Mouse (Mus musculus) embryonic facial prominence, embryonic 10.5 days (tissue): ENCODE measurements at regions not wholly inside any gene's neighbourhood (a gene's known extent, or its start where the extent isn't known, plus 50 kb on each side); places are given as distances from the start of the nearest gene placed in this dataset.

Experiments used
- DNase-seq: peaks from one replicate; pipeline ENCODE4 v3.0.0-alpha.2; 2017; ENCODE audit warnings: low spot score
- H3K27ac ChIP-seq: fragments of 300-500 bp; sonication (generic); replicated peaks from 2 replicates; pipeline ENCODE4 v1.5.1; 2016; ENCODE audit warnings: mild to moderate bottlenecking
- H3K27me3 ChIP-seq: fragments of 300-500 bp; sonication (generic); replicated peaks from 2 replicates; pipeline ENCODE4 v1.6.1; 2016; ENCODE audit warnings: low read depth, mild to moderate bottlenecking; ENCODE audit not compliant: poor library complexity, severe bottlenecking
- H3K36me3 ChIP-seq: fragments of 300-500 bp; sonication (generic); replicated peaks from 2 replicates; pipeline ENCODE4 v1.6.1; 2016; ENCODE audit warnings: mild to moderate bottlenecking, moderate library complexity
- H3K4me1 ChIP-seq: fragments of 300-500 bp; sonication (generic); 2 replicates; pipeline ENCODE4 v1.6.1; 2016
- H3K4me3 ChIP-seq: fragments of 300-500 bp; sonication (generic); 2 replicates; pipeline ENCODE4 v1.5.1; 2016; ENCODE audit warnings: mild to moderate bottlenecking, moderate library complexity
- H3K9me3 ChIP-seq: fragments of 300-500 bp; sonication (generic); 2 replicates; pipeline ENCODE4 v1.6.1; 2016; ENCODE audit warnings: mild to moderate bottlenecking
- WGBS: fragments of 180-500 bp; shearing (Covaris S2); methylation state at CpG from one replicate; pipeline ENCODE4 v1.1.7; 2016; 5-methylcytosine and 5-hydroxymethylcytosine counted together

DNA sequence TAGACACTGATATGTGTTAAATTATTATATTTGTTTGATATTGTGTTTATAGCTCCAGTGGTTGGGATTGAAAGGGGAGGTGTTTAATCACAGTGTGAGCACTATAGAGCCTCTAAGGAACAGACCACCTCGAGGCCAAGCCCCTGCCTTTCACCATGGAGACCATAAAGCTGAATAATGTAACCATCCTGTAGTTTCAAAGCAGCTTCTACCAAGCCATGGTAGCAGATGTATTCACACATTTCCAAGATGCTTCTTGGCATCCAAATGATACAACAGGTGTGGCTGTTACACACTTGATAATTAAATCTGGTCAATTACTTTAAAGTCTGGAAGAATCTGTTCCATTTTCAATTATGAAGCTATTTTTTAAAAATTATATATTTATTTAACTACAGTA, 341.7 kb upstream of the Klf6 start:
- DNase-seq, result no peak
- WGBS, result 79% methylated on average over 1 of the region's 1 CpGs
- Histone ChIP-seq H3K9me3 (no peaks in the 10 kb centered on the region), H3K4me1 (no peaks in the 10 kb centered on the region), H3K4me3 (no peak overlapping the region), H3K36me3 (no peaks in the 10 kb centered on the region), H3K27me3 (no peaks in the 10 kb centered on the region), H3K27ac (no peak overlapping the region)

- Histone ChIP-seq H3K4me3 (no peak overlapping the region), H3K27me3 (no peaks in the 10 kb centered on the region), H3K9me3 (no peaks in the 10 kb centered on the region), H3K36me3 (no peaks in the 10 kb centered on the region), H3K4me1 (no peaks in the 10 kb centered on the region), H3K27ac (no peak overlapping the region)
- DNase-seq, result no peak
- 91% methylated on average over 1 of the region's 1 CpGs for WGBS
Observed at GRCm38 (mm10) chr13:5527400-5527799, 333.9 kb upstream of the Klf6 start.

DNA sequence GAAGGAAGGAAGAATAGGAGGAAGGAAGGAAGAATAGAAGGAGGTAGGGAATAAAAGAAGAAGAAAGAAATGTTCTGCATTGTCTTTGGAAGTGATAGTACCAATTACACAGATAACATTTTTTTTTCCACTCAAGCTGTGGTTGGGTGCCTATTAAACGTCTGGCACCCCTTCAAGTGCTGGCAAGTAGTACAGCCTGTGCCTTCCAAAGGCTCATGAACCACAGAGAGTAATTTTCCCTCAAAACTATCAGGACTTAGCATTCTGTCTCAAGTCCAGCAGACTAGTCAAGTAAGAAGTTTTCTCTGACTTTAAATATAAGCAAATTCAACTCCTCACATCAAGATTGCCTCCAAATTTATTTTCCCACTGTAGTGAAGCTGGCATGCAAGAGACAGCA, 321.0 kb upstream of the Klf6 start:
- no peak overlapping the region for H3K4me3 ChIP-seq
- DNase-seq, result no peak
- whole genome bisulfite sequencing, result 48% methylated on average over 1 of the region's 1 CpGs
- H3K27me3 ChIP-seq, result no peaks in the 10 kb centered on the region
- H3K36me3 ChIP-seq, result no peaks in the 10 kb centered on the region
- no peaks in the 10 kb centered on the region for H3K4me1 ChIP-seq
- H3K9me3 ChIP-seq, result no peaks in the 10 kb centered on the region
- no peak overlapping the region for H3K27ac ChIP-seq

DNA sequence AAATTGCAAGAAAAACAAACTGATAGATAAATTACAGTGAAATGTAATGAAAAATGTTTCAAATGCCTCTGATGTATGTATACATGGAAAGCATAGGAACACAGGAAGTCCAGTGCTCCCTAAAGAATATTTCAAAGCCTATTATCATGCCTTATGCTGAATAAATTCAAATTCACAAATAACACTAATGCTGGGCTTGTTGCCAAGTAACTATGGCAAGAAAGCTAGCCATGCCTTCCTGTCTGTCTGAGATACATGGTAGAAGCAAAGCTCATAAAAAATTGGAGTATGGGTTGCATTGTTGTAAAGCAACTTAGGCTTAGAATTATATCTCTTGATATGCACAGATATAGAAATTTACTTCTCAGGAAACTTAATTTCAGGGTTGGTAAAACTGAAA, 315.8 kb upstream of the Klf6 start:
- Histone ChIP-seq H3K27ac (no peak overlapping the region), H3K27me3 (no peaks in the 10 kb centered on the region), H3K9me3 (no peaks in the 10 kb centered on the region), H3K36me3 (no peaks in the 10 kb centered on the region), H3K4me3 (no peak overlapping the region), H3K4me1 (no peaks in the 10 kb centered on the region)
- no peak for DNase-seq

- Histone ChIP-seq H3K9me3 (no peaks in the 10 kb centered on the region), H3K4me1 (no peaks in the 10 kb centered on the region), H3K27ac (no peak overlapping the region), H3K36me3 (no peaks in the 10 kb centered on the region), H3K27me3 (no peaks in the 10 kb centered on the region), H3K4me3 (no peak overlapping the region)
- DNase-seq, result no peak
- 95% methylated on average over 2 of the region's 2 CpGs for WGBS
Observed at GRCm38 (mm10) chr13:5546011-5546410, 315.3 kb upstream of the Klf6 start.

DNA sequence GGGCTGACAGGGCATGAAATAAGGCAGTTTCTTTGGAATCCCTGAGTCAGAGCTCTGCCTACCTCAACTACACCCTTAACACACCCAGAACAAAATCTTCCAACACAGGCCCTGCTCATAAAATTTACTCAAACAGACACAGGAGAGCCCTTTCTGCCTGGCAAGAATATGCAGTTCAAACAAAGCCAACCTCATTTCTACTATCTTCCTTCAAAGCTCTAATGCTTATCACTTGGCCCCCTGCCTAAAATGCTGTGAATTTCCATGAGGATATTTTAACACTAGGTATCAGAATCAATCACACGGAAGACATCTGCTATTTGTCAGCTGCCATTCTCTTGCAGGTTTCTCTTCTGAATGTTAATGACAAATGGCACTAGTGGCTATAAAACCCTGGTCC, 314.3 kb upstream of the Klf6 start:
- no peaks in the 10 kb centered on the region for H3K36me3 ChIP-seq
- DNase-seq, result no peak
- 92% methylated on average over 1 of the region's 1 CpGs for WGBS
- no peak overlapping the region for H3K27ac ChIP-seq
- no peaks in the 10 kb centered on the region for H3K27me3 ChIP-seq
- H3K4me1 ChIP-seq, result no peaks in the 10 kb centered on the region
- no peak overlapping the region for H3K4me3 ChIP-seq
- H3K9me3 ChIP-seq, result no peaks in the 10 kb centered on the region

DNA sequence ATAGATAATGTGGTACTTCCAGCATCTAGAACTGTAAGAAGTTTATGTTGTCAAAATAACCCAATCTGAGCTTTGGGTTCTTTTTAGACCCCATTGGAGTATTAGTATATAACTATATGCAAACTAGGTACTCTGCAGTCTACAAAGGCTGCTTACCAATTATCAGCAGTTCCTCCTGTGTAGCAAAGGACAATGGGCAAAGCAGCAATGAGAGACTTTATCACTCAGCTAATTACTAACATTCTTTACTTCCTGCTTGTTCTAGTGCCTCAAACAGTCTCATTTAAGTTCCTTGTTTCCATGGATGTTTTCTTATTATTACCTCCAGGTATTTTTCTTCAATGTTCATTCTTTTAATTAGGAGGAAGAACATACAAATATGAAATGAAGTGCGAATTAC, 312.5 kb upstream of the Klf6 start:
- WGBS, result 87% methylated on average over 1 of the region's 1 CpGs
- no peak for DNase-seq
- no peak overlapping the region for H3K4me3 ChIP-seq
- H3K9me3 ChIP-seq, result no peaks in the 10 kb centered on the region
- H3K36me3 ChIP-seq, result no peaks in the 10 kb centered on the region
- no peak overlapping the region for H3K27ac ChIP-seq
- H3K4me1 ChIP-seq, result no peaks in the 10 kb centered on the region
- no peaks in the 10 kb centered on the region for H3K27me3 ChIP-seq

DNA sequence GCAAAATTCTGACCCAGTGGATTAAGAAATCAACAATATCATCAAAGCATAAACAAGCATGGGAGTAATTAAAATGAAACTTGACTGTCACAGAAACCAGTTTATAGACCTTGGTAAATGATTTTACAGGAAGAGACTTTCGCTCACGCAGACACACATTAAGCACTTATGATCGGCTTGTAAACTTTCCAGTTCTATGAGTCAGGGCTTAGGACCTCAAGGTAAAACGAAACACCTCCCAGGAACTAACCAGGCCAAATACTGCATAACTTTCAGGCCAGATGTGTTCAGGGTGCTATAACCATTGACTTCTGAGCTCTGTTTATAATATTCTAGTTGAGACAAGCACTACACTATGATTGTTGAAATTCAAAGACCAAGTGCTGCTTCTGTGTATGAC, 312.1 kb upstream of the Klf6 start:
- no peaks in the 10 kb centered on the region for H3K9me3 ChIP-seq
- no peak overlapping the region for H3K4me3 ChIP-seq
- DNase-seq, result no peak
- H3K4me1 ChIP-seq, result no peaks in the 10 kb centered on the region
- H3K36me3 ChIP-seq, result no peaks in the 10 kb centered on the region
- WGBS, result 95% methylated on average over 4 of the region's 4 CpGs
- no peak overlapping the region for H3K27ac ChIP-seq
- no peaks in the 10 kb centered on the region for H3K27me3 ChIP-seq

- no peak overlapping the region for H3K4me3 ChIP-seq
- no peaks in the 10 kb centered on the region for H3K36me3 ChIP-seq
- 95% methylated on average over 7 of the region's 7 CpGs for whole genome bisulfite sequencing
- H3K27me3 ChIP-seq, result no peaks in the 10 kb centered on the region
- H3K27ac ChIP-seq, result no peak overlapping the region
- H3K9me3 ChIP-seq, result no peaks in the 10 kb centered on the region
- H3K4me1 ChIP-seq, result no peaks in the 10 kb centered on the region
- DNase-seq, result no peak
Observed at GRCm38 (mm10) chr13:5549747-5550146, 311.5 kb upstream of the Klf6 start.

- no peak overlapping the region for H3K4me3 ChIP-seq
- H3K36me3 ChIP-seq, result no peaks in the 10 kb centered on the region
- DNase-seq, result no peak
- H3K27me3 ChIP-seq, result no peaks in the 10 kb centered on the region
- H3K27ac ChIP-seq, result no peak overlapping the region
- 98% methylated on average over 3 of the region's 3 CpGs for WGBS
- no peaks in the 10 kb centered on the region for H3K4me1 ChIP-seq
- H3K9me3 ChIP-seq, result no peaks in the 10 kb centered on the region
Observed at GRCm38 (mm10) chr13:5550354-5550753, 310.9 kb upstream of the Klf6 start.

DNA sequence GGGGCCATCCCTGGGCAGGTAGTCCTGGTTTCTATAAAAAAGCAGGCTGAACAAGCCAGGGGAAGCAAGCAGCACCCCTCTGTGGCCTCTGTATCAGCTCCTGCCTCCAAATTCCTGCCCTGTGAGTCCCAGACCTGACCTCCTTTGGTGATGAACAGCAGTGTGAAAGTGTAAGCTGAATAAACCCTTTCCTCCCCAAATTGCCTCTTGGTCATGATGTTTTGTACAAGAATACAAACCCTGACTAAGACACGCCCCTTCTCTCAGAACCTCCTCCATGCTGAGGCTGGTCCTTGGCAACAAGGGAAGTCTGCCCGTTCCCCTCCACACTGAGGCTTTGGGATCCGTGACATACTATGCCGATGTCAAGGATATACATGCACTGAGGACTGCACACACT, 310.2 kb upstream of the Klf6 start:
- Histone ChIP-seq H3K36me3 (no peaks in the 10 kb centered on the region), H3K9me3 (no peaks in the 10 kb centered on the region), H3K27me3 (no peaks in the 10 kb centered on the region), H3K4me3 (no peak overlapping the region), H3K4me1 (no peaks in the 10 kb centered on the region), H3K27ac (no peak overlapping the region)
- no peak for DNase-seq
- WGBS, result 87% methylated on average over 4 of the region's 4 CpGs

DNA sequence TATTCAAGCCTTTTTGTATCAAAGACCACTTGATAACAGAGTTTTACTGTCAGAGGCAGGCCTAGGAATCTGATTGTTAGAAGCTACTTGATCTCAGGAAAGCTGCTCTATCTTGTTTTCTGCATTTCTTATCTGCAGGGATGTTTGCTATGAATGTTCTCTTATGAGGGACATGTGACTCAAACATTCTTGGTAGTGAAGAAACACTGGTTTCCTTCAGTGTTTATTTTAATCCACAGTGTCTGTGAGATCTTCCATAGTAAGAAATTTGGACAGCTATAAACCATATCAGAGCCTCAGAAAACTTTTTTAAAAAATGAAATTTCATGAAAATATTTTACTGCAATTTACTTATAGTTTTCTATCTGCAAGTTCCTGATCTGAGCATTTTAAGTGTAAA, 307.8 kb upstream of the Klf6 start:
- DNase-seq, result no peak
- Histone ChIP-seq H3K9me3 (no peaks in the 10 kb centered on the region), H3K27me3 (no peaks in the 10 kb centered on the region), H3K4me1 (no peaks in the 10 kb centered on the region), H3K27ac (no peak overlapping the region), H3K4me3 (no peak overlapping the region), H3K36me3 (no peaks in the 10 kb centered on the region)

DNA sequence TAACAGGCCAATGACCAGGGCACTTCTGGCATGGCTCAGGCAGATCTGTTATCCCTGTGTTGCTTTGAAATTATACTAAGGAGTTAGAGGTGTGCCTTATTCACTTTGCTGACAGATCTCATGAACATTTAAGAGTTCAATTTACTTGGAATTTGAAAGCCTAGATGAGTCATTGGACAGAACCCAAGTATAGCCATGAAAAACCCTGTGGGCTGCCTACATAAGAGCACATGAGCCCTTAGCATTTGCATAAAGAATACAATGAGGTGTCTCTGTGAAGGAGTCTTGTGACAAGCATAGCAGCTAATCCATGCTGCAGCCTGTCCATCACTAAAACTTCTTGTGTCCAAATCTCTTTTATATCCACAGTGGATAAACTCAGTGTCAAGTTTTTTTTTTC, 303.2 kb upstream of the Klf6 start:
- H3K36me3 ChIP-seq, result no peaks in the 10 kb centered on the region
- H3K9me3 ChIP-seq, result no peaks in the 10 kb centered on the region
- H3K4me1 ChIP-seq, result no peaks in the 10 kb centered on the region
- no peak overlapping the region for H3K27ac ChIP-seq
- no peak overlapping the region for H3K4me3 ChIP-seq
- DNase-seq, result no peak
- H3K27me3 ChIP-seq, result no peaks in the 10 kb centered on the region

DNA sequence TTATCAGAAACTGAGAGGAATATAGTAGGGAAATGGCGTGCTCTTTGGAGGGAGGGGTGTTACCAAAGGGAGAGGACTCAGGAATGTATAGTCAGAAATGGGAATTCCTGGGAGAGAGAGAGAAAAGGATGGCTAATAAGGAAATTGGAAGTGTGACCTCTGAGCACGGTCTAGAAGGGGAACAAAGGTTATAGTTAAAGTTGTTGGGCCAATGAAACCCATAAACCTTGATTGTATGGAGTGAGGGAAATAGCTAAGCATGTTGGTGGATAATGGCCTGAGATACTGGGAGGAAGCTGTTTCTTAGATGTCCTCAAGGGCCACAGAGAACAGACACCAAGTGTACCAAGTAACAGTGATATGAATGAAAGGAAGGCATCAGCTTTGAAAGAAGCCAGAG, 294.8 kb upstream of the Klf6 start:
- Histone ChIP-seq H3K27me3 (no peaks in the 10 kb centered on the region), H3K4me3 (no peak overlapping the region), H3K27ac (no peak overlapping the region), H3K36me3 (no peaks in the 10 kb centered on the region), H3K9me3 (no peaks in the 10 kb centered on the region), H3K4me1 (no peaks in the 10 kb centered on the region)
- no peak for DNase-seq
- 68% methylated on average over 2 of the region's 2 CpGs for WGBS
